In the genomic region with DNA sequence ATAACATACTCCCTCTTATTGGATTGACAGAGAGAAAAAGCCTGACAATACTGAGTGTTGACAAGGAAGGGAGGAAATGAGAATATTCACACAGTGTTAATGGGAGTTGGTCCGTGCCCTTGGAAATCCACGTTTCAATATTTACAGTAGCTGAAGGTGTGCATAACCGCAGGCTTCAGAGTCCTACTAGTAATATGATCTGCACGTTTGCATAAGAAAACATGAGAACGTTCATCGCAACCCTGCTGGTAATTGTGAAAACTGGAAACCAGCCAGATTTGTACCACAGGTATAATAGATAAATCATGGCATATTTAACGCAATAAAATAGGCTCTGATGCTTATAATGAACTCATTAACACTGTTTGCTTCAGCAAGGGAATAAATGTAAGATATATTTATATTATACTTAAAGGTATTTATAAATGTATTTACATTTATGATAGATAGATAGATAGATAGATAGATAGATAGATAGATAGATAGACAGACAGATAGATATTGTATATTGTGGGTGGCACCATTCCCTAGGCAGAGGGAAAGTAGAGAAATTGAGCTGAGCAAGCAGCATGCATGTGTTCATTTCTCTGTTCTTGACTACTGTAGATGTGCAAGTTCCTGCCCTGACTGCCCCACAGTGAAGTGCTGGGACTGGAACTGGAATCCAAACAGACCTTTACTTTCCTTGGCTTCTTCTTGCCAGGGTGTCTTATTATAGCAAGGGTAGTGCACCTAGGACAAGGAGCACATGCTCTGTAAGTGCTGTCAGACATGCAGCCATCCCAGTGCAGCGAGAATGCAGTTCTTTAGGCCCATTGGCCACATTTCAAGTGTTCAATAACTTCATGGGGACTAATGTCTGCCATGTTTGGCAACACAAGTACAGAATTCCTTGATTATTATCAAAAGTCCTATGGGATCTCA, we compare ENCODE assay signal across 25 mouse cellular contexts.
DNase-seq lines count a peak whose midpoint lies in the region; ATAC-seq and TF ChIP-seq lines count a peak whose summit lies in the region.
"Had no signal": no experiment of that assay in that cellular context is flagged by ENCODE, and none has a peak within 500 bp of the region (broad histone marks: within the 10 kb centered on the region; RNA-seq: fewer than 3 reads in every experiment).

No protein-coding gene starts in this region.

- no peaks in the 10 kb centered on the region for H3K9me3 ChIP-seq in lung, postnatal 0 days (ENCODE audit: low read length)
- no peaks in the 10 kb centered on the region for H3K9me3 ChIP-seq in stomach, embryonic 16.5 days (replicated peaks; ENCODE audit: control insufficient read depth, low read length)
- H3K9me3 ChIP-seq: embryonic facial prominence, embryonic 15.5 days; heart, embryonic 10.5 days; hindbrain, embryonic 13.5 days had no signal

- no peak overlapping the region for H3K9ac ChIP-seq in lung, postnatal 0 days (replicated peaks; ENCODE audit: low read depth)
- no peak overlapping the region for H3K9ac ChIP-seq in stomach, embryonic 16.5 days (ENCODE audit: low read length)
- H3K9ac ChIP-seq: embryonic facial prominence, embryonic 15.5 days; hindbrain, embryonic 13.5 days had no signal

- H3K27ac ChIP-seq in lung, postnatal 0 days (ENCODE audit: low read length): no peak overlapping the region
- H3K27ac ChIP-seq in stomach, embryonic 16.5 days (ENCODE audit: low read length): no peak overlapping the region
- H3K27ac ChIP-seq: embryonic facial prominence, embryonic 15.5 days; forebrain, embryonic 10.5 days; heart, embryonic 10.5 days; hindbrain, embryonic 13.5 days had no signal

- no peak for TF ChIP-seq EP300 in lung, postnatal 0 days (IDR thresholded peaks at IDR 0.05)

- no peak overlapping the region for H3K4me2 ChIP-seq in lung, postnatal 0 days (replicated peaks; ENCODE audit: low read depth, low read length)
- H3K4me2 ChIP-seq in stomach, embryonic 16.5 days (ENCODE audit: low read depth, low read length): no peak overlapping the region
- H3K4me2 ChIP-seq: embryonic facial prominence, embryonic 15.5 days; hindbrain, embryonic 13.5 days had no signal

- no peaks in the 10 kb centered on the region for H3K36me3 ChIP-seq in lung, postnatal 0 days (ENCODE audit: insufficient read depth, low read length)
- H3K36me3 ChIP-seq in stomach, embryonic 16.5 days (ENCODE audit: control insufficient read depth, insufficient read depth, low read length): no peaks in the 10 kb centered on the region
- H3K36me3 ChIP-seq: embryonic facial prominence, embryonic 15.5 days; forebrain, embryonic 10.5 days; heart, embryonic 10.5 days; hindbrain, embryonic 13.5 days had no signal

- DNase-seq in heart, adult 11 months: peak; percentile 21
- DNase-seq in heart, postnatal 4 days: no peak
- DNase-seq in lung, postnatal 0 days (ENCODE audit: low spot score): peak; percentile 39
- no peak for DNase-seq in lung, postnatal 14 days
- peak; percentile 92 for DNase-seq in adipocyte (ENCODE audit: low spot score)
- no peak for DNase-seq in layer of hippocampus, postnatal 25 days (ENCODE audit: extremely low spot score in 1 of 2, low spot score in 1 of 2)
- DNase-seq in right cerebral cortex, postnatal 25 days: no peak
- DNase-seq: adrenal gland, adult 2 months; adrenal gland, postnatal 25 days; cerebellum, adult 18-20 months; cerebellum, adult 9-11 months; cerebellum, postnatal 36 days; gastrocnemius, postnatal 36 days; heart, adult 18-20 months; heart, postnatal 10 days had no signal

- WGBS in lung, postnatal 0 days: 56% methylated on average over 8 of the region's 8 CpGs
- 58% methylated on average over 8 of the region's 8 CpGs for WGBS in stomach, embryonic 16.5 days

- no peaks in the 10 kb centered on the region for H3K27me3 ChIP-seq in lung, postnatal 0 days (replicated peaks; ENCODE audit: insufficient read depth, low read length)
- H3K27me3 ChIP-seq in stomach, embryonic 16.5 days (ENCODE audit: control insufficient read depth, insufficient read depth, low read length): no peaks in the 10 kb centered on the region
- H3K27me3 ChIP-seq: CH12.LX; embryonic facial prominence, embryonic 15.5 days; hindbrain, embryonic 13.5 days; Patski had no signal

- H3K4me1 ChIP-seq in lung, postnatal 0 days (ENCODE audit: insufficient read depth, low read depth, low read length): no peaks in the 10 kb centered on the region
- no peaks in the 10 kb centered on the region for H3K4me1 ChIP-seq in stomach, embryonic 16.5 days (ENCODE audit: control insufficient read depth, insufficient read depth, low read length)
- H3K4me1 ChIP-seq: embryonic facial prominence, embryonic 15.5 days; forebrain, embryonic 10.5 days; heart, embryonic 10.5 days; hindbrain, embryonic 13.5 days had no signal

- no peak overlapping the region for H3K4me3 ChIP-seq in lung, postnatal 0 days (ENCODE audit: low read depth, low read length)
- no peak overlapping the region for H3K4me3 ChIP-seq in stomach, embryonic 16.5 days (replicated peaks; ENCODE audit: low read length)
- H3K4me3 ChIP-seq: embryonic facial prominence, embryonic 15.5 days; erythroblast, embryonic 14.5 days; forebrain, embryonic 10.5 days; heart, embryonic 10.5 days; hindbrain, embryonic 13.5 days had no signal

- TF ChIP-seq CTCF in lung, postnatal 0 days (IDR thresholded peaks at IDR 0.05): no peak

- peak; percentile 39; the same call in 1 of the 2 replicates for ATAC-seq in lung, postnatal 0 days
- peak; percentile 81 for ATAC-seq in stomach, embryonic 16.5 days (ENCODE audit: insufficient read depth, low FRiP score)
- ATAC-seq: activated CD4-positive, CD25-positive, alpha-beta regulatory T cell, adult 4 months; forebrain, embryonic 14.5 days; Patski had no signal

Comparison
In these comparisons a context has a peak if more than half of its experiments do, and no peak if none do; other contexts are left out.
1. DNase-seq: peak in heart, adult 11 months (single experiment), lung, postnatal 0 days (single experiment) and adipocyte (single experiment); none in heart, postnatal 4 days (single experiment), lung, postnatal 14 days (single experiment), layer of hippocampus, postnatal 25 days (0 of 2) and right cerebral cortex, postnatal 25 days (single experiment).